Mouse (Mus musculus) forebrain, embryonic 11.5 days (tissue): ENCODE measurements around the gene Zfp970. TPM values are rescaled to one million over a fixed set of nuclear protein-coding genes. Genes with fewer than 3 reads are reported as not detected.

Experiments used
- polyA plus RNA-seq: library from polyadenylated mRNA; unstranded; fragments of >200 nt; fragmentation: Nextera tagmentation; extraction: Ambion mirVana; gene quantifications from 2 replicates; pipeline ENCODE4 v1.2.1, GENCODE M21; 2014

Zfp970 gene
- polyA plus RNA-seq, 1 experiment from 2014 or later, result 15.2 TPM

Other genes with a start within 250 kb of the Zfp970 start
- not detected in 2 replicates for gene Gm14409, start 197.7 kb upstream of the Zfp970 start, polyA plus RNA-seq
- gene Gm14412, start 140.4 kb upstream of the Zfp970 start, polyA plus RNA-seq, result 0.28 TPM in 1 of 2 replicates, not detected in the other
- 11.3 and 12.5 TPM in 2 replicates for gene Gm14418, start 66.4 kb upstream of the Zfp970 start, polyA plus RNA-seq
- 5.5 and 5.8 TPM in 2 replicates for gene Gm14403, start 33.5 kb downstream of the Zfp970 start, polyA plus RNA-seq
- gene Gm14406, start 113.5 kb downstream of the Zfp970 start, polyA plus RNA-seq, result not detected in 2 replicates